Mouse (Mus musculus) right cerebral cortex, adult 2 months (tissue): ENCODE measurements at regions not wholly inside any gene's neighbourhood (a gene's known extent, or its start where the extent isn't known, plus 50 kb on each side); places are given as distances from the start of the nearest gene placed in this dataset.
A peak's percentile ranks its signal among the peaks of the same experiment; 100 is the strongest.
"Not testable (repeated sequence)": the region's sequence is repeated elsewhere in the genome, so short reads cannot be mapped to it uniquely, and the experiment has no call there.

Experiments
- DNase-seq, 2 experiments: peaks; one replicate each; pipeline ENCODE4 v3.0.0; 2021 to 2022; ENCODE audit warnings: low spot score in 2 of 2

DNA sequence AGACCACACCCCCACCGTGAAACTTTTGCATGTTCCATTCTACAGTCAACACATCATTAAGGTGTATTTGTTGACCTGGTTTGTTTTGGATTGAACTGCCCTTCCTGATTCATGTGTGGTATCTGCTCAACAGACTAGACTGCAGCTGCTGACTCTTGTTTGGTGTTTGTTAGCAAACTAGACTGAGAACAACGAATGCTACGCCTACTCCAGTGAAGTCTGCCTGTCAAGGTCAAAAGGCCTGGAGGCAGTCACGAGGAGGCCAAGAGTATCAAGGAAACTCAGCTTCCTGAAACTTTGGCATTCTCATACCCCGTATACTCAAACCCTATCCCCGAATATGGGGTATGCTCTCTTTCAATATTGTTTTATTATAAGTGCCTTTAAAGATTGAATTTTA lies 194.2 kb upstream of the Spin1 start:
- not testable (repeated sequence) for DNase-seq

GRCm38 (mm10) chr13:50906910-50907309 lies 193.8 kb upstream of the Spin1 start:
- no peak for DNase-seq

DNA sequence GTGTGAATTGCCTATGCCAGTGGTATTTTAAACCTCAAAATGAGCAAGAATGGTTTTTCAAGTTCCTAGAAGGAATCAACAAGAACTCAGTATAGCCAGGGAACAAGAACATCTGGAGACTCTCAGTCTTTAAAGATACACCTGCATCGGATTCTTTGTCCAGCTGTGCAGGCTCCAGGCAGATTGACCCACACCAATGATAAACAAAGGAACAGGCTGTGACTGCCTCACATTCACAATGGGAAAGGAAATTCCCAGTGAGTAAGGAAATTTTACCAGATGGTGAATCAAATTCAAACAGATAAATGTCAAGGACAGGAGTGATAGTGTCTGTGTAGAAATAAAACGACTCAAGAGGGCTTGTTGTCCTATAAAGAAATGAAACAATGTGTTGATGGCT lies 187.9 kb upstream of the Spin1 start:
- DNase-seq = not testable (repeated sequence)

DNA sequence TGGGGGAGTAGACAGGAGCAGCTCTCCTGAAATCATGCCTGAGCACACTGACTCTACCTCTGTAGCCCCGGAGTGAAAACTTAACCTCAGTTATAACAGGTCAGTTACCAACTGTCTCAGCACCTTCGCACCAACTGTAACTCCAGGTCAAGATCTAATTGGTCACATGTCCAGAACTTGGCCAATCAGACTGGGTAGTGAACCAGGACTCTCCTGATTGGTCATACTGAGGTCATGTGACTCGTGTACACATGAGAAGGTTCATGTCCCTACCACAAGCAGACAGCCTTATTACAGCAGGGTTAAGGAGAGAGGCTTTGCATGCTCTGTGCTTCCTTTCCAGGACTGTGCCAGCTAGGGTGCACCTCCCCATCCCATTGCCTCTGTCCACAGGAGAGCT lies 166.7 kb upstream of the Spin1 start:
- DNase-seq = not testable (repeated sequence)

DNA sequence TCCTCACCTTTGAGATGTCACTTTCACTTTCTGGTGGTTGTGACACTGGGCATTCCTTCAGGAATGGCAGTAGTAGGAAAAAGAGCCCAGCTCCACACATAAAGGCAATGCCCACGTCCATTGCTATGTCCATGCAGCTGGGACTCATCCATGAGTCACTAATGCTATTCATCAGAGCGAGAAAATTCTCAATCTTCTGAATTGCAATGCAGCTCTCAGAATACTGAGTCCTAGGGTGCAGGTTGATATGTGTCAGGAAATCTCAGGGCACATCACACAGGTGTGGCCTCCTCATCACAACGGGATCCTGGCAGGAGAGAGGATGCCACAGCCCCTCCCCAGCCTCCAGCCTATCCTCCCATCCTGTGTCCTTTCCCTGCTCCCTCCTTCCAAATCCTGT lies 158.1 kb upstream of the Spin1 start:
- DNase-seq = no peak

DNA sequence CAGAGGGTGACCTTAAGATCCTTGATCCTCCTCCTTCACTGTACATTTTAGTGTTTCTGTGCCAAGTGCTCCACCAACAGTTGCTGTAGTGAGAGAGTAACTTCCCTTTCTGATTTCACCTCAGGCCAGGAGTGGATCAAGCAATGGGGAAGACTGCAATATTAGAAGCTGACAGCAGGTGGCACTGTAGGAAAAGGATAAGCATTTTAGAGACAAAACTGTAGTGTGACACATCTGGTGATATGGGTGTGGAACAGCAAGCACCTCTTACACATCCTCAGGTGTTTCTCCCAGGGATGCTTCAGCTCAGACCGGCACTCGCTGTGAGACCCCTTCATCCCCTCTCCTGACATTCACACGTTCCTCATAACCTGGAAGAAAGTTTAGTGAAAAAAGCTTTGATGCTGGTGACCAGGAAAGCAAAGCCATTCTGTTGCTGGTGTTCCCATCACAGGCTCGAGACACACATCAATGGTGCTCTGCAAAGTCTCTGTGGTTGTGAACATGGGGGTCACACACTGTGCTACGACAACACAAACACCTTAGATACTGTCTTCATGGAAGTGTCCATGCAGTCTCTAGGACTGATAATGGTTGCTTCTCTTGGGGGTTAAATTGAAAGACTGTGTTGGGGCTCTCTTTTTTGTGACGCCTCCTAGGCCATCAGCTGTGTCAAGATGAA lies 151.0 kb upstream of the Spin1 start:
- DNase-seq = peak; percentile 95

DNA sequence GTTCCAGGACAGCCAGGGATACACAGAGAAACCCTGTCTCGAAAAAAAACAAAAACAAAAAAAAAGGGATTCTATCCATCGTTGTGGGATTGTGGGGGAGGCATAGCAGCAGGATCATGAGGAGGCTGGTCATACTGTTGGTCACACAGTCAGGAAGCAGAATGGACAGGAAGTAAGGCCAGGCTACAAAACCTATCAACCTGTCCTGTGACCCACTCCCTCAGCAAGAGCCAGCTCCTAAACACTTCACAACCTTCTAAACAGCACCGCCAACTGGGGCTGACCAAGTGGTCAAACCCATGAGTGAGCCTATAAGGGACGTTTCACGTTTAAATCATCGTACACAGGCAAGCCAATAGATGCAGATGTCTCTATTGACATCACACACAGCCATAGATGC lies 146.0 kb upstream of the Spin1 start:
- no peak for DNase-seq

DNA sequence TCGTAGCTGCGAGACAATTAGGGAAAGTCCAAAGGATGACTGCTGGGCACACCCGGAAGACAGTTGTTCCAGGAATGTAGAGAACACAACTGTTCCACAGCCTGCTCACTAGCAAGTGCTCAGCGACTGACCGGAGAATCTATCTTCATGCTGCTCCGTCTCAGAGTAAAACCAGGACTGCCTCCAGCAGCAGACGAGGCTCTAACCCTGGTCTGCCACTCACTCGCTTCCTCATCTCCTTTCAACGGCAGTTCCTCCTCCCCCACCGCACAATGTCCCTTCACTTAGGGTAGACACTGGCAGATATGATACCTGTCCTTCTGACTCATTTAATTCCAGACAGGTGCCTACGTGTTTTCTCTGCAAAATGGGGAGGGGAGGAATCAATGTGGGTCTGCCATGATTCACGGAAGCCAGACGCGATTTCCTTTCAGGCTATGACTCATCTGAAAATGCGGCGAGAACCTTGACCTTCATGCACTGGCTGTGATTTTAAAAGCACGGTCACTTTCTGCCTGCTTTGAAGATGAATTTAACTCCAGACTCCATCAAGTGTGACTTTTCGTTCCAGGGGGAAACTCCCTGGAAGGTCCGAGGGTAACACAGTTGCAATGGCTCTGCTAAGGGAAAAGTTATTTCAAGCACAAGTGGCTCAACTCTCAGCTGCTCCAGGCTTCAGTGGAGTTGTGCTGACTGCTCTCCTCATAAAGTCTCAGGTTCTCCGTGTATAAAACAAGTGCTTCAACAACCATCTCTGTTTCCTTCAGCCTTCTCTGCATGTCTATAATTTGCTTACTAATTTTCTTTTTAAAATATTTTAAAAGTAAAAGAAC lies 142.4 kb upstream of the Spin1 start:
- DNase-seq = no peak

- DNase-seq = no peak
These were observed 139.8 kb upstream of the Spin1 start for GRCm38 (mm10) chr13:50960909-50961308.

GRCm38 (mm10) chr13:50964070-50964469 lies 136.6 kb upstream of the Spin1 start:
- no peak for DNase-seq

DNA sequence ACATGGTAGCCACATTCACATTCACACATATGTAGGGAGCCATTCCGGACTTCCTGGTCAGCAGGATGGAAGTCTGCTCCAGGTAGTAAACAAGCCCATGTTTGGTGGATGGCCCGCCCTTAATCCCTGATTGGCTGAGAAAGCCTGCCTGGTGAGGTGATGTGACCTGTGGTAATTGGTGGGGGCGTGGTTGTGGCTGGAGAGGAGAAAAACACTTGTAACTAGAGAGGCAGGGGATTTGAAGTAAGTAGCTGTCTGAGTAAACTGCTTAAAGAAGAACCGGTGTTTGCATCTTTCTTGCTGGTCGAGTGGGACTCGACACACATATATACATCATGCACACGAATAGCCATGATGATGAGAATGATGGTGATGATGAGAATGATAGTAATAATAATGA lies 135.6 kb upstream of the Spin1 start:
- DNase-seq = not testable (repeated sequence)

GRCm38 (mm10) chr13:50965678-50966077 lies 135.0 kb upstream of the Spin1 start:
- DNase-seq = no peak

- no peak for DNase-seq
These were observed 133.9 kb upstream of the Spin1 start for GRCm38 (mm10) chr13:50966826-50967225.

DNA sequence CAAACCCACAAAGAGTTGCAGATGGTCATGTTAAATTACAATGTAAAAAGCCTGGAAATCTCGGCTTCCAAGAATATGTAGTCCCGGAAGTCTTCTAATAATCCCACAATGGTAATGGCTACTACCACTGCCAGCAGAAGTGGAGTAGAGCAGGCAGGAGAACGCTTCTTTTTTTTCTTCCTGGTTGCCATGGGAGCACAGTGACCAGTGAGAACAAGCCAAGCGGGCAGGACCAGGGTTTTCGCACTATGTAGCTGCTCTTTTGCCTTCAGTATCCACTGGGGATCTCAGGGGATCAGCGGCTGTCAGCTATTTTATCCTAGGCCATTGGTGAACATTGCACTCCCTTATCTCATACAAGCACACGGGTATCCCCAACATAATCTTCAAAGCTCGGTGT lies 127.3 kb upstream of the Spin1 start:
- DNase-seq = no peak

DNA sequence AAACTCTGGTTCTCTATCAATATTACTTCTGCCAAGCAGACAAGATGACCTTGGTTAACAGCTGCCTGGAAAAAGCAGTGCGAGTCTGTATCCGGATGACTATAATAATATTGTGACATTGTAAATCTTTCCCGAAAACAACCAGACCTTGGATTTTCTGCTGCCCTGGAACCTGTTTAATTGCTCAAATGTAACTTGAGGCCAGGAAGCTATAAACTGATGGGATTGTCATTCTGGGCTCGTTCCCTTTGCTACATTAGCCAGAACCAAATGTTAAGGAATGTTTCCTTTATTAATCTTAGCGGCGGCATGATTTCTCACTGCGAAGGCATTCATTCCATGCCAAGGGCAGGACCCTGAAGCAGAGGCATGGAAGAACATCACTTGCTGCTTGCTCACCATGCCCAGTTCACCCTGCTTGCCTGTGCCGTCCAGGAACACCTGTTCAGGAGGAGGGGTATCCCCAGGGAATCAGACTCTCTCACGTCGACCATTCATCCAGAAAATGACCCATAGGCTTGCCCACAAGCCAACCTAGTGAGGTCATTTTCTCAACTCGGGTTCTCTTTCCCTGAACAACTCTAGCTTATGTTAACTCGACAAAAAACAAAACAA lies 125.3 kb upstream of the Spin1 start:
- no peak for DNase-seq

DNA sequence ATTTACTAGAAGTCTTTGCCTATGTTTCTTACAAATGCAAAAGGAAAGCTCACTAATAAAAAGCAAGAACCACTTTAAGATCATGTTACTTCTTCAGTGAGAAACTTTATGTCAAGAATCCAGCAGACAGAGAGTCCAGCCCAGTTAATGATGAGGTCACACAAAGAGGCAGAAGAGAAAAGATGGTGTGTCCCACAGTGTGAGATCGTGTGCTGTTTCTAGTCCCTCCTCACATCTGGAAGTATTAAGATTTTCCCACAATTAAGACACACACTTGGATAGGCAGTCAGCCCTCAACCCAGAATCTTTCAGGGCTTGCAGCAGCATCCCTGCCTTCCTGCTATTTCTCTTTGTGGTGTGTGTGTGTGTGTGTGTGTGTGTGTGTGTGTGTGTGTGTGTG lies 118.7 kb upstream of the Spin1 start:
- DNase-seq = no peak

DNA sequence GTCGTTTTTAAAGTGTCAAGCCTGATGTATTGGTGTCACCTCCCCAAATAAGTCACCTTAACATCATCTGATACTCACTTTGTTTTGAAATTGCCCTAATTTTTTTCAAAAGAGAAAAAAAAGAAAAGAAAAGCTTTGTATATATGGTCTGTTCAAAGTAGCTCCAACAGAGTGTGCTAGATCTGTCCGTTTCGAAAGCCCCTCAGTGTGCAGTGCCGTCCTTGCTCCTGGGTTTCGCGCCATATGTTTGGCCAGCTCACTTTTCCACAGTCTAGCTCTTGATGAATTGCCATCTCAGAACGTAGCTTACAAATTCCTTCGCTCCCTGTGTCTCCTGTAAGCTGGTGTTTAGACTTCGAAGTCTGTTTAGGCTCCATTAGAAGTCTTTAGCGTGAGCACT lies 117.7 kb upstream of the Spin1 start:
- no peak for DNase-seq

DNA sequence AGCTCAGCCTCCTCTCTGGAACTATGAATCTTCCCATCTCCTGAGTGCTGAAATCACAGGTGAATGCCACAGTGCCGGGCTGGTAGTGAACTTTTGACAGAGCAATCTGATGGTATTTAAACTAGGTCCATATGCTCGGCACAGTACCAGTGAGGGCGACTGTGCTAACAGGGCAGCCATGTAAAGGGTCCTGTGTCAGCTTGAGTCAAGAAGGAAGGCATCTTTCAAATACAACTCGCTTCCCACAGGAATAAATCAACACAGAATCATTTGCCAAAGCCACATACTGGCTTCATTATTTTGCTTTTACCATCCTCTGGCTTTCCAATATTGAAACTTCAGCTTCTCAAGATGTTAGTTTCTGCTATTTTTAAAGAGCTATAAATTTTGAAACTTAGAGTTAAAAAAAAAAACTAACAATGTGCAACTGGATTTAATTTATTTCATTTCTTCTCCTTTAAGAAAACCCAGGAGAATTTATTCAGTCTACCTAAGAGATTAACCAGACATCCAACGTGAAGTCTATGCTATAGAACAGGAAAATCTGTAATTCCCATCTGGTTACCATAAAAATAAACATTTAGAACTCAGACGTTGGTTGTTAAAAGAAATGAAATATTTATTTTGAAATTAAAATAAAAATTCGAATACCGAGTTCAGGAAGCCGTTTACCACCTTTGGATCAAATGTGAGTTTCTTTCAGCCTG lies 108.8 kb upstream of the Spin1 start:
- DNase-seq = no peak

- no peak for DNase-seq
These were observed 100.9 kb upstream of the Spin1 start for GRCm38 (mm10) chr13:50999738-51000137.

DNA sequence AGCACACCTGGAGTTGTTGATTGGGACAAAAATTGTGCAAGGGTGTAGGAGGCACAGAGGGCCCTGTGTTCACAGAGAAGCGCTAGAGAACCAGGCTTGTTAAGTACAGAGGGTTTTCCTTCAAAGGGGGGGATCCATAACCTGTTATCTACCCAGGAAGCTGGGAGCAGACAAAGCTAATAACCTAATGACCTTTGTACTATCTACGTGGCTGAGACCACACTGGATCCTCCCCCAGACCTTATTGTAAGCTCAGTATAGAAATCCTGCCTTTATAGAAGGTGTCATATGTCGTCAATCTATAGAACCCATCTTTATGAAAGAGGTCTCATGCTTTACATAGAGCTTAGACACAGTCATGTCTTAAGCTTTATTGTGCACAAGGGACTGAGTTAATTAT lies 95.9 kb upstream of the Spin1 start:
- DNase-seq = no peak

DNA sequence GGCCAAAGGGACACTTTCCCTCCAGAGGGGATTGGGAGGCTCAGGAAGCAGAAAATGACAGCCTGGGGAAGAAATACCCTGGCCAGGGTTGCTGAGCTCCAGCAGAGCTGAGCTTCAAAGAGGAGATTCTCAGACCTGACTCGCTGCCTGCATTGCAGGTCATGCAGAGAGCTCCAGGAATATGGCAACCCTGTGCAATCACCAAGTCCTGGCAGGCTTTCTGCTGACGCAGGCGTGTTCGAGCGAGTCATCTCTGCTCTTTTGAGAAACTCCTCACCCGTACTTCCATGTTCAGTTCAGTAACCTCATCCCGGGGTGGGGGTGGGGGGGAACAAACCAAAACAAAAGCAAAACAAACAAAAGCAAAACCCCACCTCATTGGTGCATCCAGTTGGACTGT lies 89.9 kb upstream of the Spin1 start:
- no peak for DNase-seq

DNA sequence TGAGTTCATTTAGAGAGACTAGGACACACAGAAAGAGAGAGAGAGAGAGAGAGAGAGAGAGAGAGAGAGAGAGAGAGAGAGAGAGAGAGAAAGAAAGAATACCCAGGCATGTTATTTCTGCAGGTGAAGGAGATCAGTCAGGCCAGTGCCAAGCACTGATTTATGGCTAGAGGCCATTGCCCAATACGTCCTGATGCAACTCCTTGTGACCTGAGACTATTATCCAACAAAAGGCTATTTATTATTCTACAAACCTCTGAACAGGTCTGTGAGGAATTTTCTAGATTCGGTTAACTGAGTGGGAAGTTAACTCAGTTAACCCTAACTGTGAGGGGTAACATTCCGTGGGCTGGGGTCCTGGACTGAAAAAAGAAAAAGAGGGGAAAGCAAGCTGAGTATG lies 84.5 kb upstream of the Spin1 start:
- no peak for DNase-seq
